In genomic region chr6:56362650-56363049, GRCm38 (mm10) we compare ENCODE assay signal across 8 mouse cellular contexts.
DNase-seq lines count a peak whose midpoint lies in the region; ATAC-seq lines count a peak whose summit lies in the region.
"Had no signal": no experiment of that assay in that cellular context is flagged by ENCODE, and none has a peak within 500 bp of the region (broad histone marks: within the 10 kb centered on the region; RNA-seq: fewer than 3 reads in every experiment).

No protein-coding gene starts in this region.

- peak; percentile 65 for DNase-seq in left cerebral cortex, postnatal 4 days
- DNase-seq in left cerebral cortex, postnatal 25 days (ENCODE audit: low spot score in 2 of 2), result no peak
- peak; percentile 64 for DNase-seq in forebrain, embryonic 14.5 days (ENCODE audit: low spot score)
- no peak for DNase-seq in urinary bladder, adult 2 months (ENCODE audit: low spot score)
- no peak for DNase-seq in liver

- peak; percentile 70 for ATAC-seq in forebrain, embryonic 14.5 days
- ATAC-seq in hindbrain, embryonic 16.5 days, result peak; percentile 65
- ATAC-seq in neural tube, embryonic 14.5 days (ENCODE audit: low read depth), result peak; percentile 70
- ATAC-seq: Patski had no signal

- no peaks in the 10 kb centered on the region for H3K27me3 ChIP-seq in forebrain, embryonic 14.5 days (replicated peaks; ENCODE audit: control insufficient read depth, insufficient read depth, low read length)
- H3K27me3 ChIP-seq in hindbrain, embryonic 16.5 days (replicated peaks; ENCODE audit: control insufficient read depth, insufficient read depth, low read length), result no peaks in the 10 kb centered on the region
- no peaks in the 10 kb centered on the region for H3K27me3 ChIP-seq in neural tube, embryonic 14.5 days (ENCODE audit: control insufficient read depth, insufficient read depth, low read length)

- H3K27ac ChIP-seq in forebrain, embryonic 14.5 days (ENCODE audit: low read depth, low read length), result no peak overlapping the region
- H3K27ac ChIP-seq in hindbrain, embryonic 16.5 days (ENCODE audit: low read depth, low read length), result peak overlapping the region; percentile 62; the same call in 1 of the 2 replicates
- H3K27ac ChIP-seq in neural tube, embryonic 14.5 days (ENCODE audit: low read depth, low read length), result no peak overlapping the region

- H3K4me3 ChIP-seq in forebrain, embryonic 14.5 days (ENCODE audit: low read depth, low read length), result peak overlapping the region; percentile 49
- peak overlapping the region; percentile 58 for H3K4me3 ChIP-seq in hindbrain, embryonic 16.5 days (ENCODE audit: low read length)
- peak overlapping the region; percentile 50; the same call in 1 of the 2 replicates for H3K4me3 ChIP-seq in neural tube, embryonic 14.5 days (ENCODE audit: low read depth, low read length)

- H3K4me1 ChIP-seq in forebrain, embryonic 14.5 days (ENCODE audit: control insufficient read depth, insufficient read depth, low read length), result peaks cover 4% of the 10 kb centered on the region
- H3K4me1 ChIP-seq in hindbrain, embryonic 16.5 days (ENCODE audit: control insufficient read depth, insufficient read depth, low read depth, low read length), result peaks cover 5% of the 10 kb centered on the region
- no peaks in the 10 kb centered on the region for H3K4me1 ChIP-seq in neural tube, embryonic 14.5 days (ENCODE audit: control insufficient read depth, insufficient read depth, low read length)

- H3K4me2 ChIP-seq in forebrain, embryonic 14.5 days (ENCODE audit: low read length), result peak overlapping the region; percentile 96
- peak overlapping the region; percentile 91 for H3K4me2 ChIP-seq in hindbrain, embryonic 16.5 days (ENCODE audit: low read length)
- H3K4me2 ChIP-seq in neural tube, embryonic 14.5 days (ENCODE audit: low read depth, low read length), result peak overlapping the region; percentile 93

- H3K9me3 ChIP-seq in forebrain, embryonic 14.5 days (replicated peaks; ENCODE audit: control insufficient read depth, low read length), result no peaks in the 10 kb centered on the region
- no peaks in the 10 kb centered on the region for H3K9me3 ChIP-seq in hindbrain, embryonic 16.5 days (ENCODE audit: control insufficient read depth, low read length)
- H3K9me3 ChIP-seq in neural tube, embryonic 14.5 days (ENCODE audit: control insufficient read depth, low read length), result no peaks in the 10 kb centered on the region

- no peaks in the 10 kb centered on the region for H3K36me3 ChIP-seq in forebrain, embryonic 14.5 days (ENCODE audit: control insufficient read depth, insufficient read depth, low read length)
- H3K36me3 ChIP-seq in hindbrain, embryonic 16.5 days (ENCODE audit: control insufficient read depth, insufficient read depth, low read length), result no peaks in the 10 kb centered on the region
- H3K36me3 ChIP-seq in neural tube, embryonic 14.5 days (ENCODE audit: control insufficient read depth, insufficient read depth, low read length), result no peaks in the 10 kb centered on the region

- intact Hi-C loops in left cerebral cortex, postnatal 4 days (cut with DNase I), result no loop called here
- intact Hi-C loops in left cerebral cortex, postnatal 25 days (cut with DNase I), result no loop called here

- H3K9ac ChIP-seq in forebrain, embryonic 14.5 days (ENCODE audit: low read length), result no peak overlapping the region
- H3K9ac ChIP-seq in hindbrain, embryonic 16.5 days (ENCODE audit: low read depth, low read length), result peak overlapping the region; percentile 69; the same call in 1 of the 2 replicates
- 0 out of 2 replicates have a peak overlapping the region, but pooled peaks have one; percentile 11 for H3K9ac ChIP-seq in neural tube, embryonic 14.5 days (replicated peaks; ENCODE audit: low read depth, low read length)

- WGBS in forebrain, embryonic 14.5 days, result 5% methylated on average over 5 of the region's 5 CpGs
- WGBS in hindbrain, embryonic 16.5 days, result under 1% methylated on average over 5 of the region's 5 CpGs
- WGBS in neural tube, embryonic 14.5 days, result 2% methylated on average over 5 of the region's 5 CpGs

Comparison
In these comparisons a context has a peak if more than half of its experiments do, and no peak if none do; other contexts are left out.
1. DNase-seq: peak in left cerebral cortex, postnatal 4 days (single experiment) and forebrain, embryonic 14.5 days (single experiment); none in left cerebral cortex, postnatal 25 days (0 of 2), urinary bladder, adult 2 months (single experiment) and liver (single experiment).
2. Peak in every context shown above with its lines, with median percentiles within 50 percentile points of each other: ATAC-seq, H3K4me2 ChIP-seq and H3K4me3 ChIP-seq.